Mouse (Mus musculus) sigmoid colon, adult 10 weeks (tissue): ENCODE results near the gene Olfr1475. TPM values are rescaled to one million over a fixed set of nuclear protein-coding genes. Genes with fewer than 3 reads are reported as not detected.

Source experiments
- polyA plus RNA-seq: library from polyadenylated mRNA; stranded (reverse); fragments of 350-450 nt; fragmentation: Illumina TruSeq; extraction: RNeasy Lipid Tissue Mini Kit (QIAGEN cat#74804); gene quantifications from one replicate; pipeline ENCODE4 v1.2.3, GENCODE M21; 2014; ENCODE audit warnings: low read depth, low replicate concordance

Gene Olfr1475
- polyA plus RNA-seq: not detected

GRCm38 (mm10) chr19:13480096-13480495 lies at the start of gene Olfr1475:
Olfr1475 (minus strand) TSS chr19:13480196.

DNA sequence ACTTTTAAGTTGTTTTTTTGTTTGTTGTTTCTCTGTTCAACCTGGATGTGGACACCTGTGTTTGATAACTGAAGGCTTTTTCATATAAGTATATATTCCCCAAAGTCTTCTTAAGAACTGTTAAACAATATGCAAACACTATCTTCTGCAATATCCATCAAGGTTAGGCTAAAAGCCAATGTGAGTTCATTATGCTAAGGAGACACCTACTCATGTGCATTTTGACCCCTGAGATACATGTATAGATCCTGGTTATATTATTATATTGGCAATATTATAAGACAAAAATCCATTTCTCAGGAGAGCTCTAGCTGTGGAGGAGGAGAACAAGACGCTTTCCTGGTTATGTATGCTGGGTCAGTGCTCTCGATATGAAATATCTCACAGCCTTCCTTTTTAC lies 47.6 kb upstream of the Olfr1475 start, which contains the start of gene Olfr1480:
Gene Olfr1480, plus strand, starts transcription at position 301 of the 400 bp plus-strand sequence.

GRCm38 (mm10) chr19:13500246-13500645 lies 20.2 kb upstream of the Olfr1475 start, which contains the start of gene Olfr1477:
Olfr1477 (plus strand) TSS chr19:13500546.

DNA sequence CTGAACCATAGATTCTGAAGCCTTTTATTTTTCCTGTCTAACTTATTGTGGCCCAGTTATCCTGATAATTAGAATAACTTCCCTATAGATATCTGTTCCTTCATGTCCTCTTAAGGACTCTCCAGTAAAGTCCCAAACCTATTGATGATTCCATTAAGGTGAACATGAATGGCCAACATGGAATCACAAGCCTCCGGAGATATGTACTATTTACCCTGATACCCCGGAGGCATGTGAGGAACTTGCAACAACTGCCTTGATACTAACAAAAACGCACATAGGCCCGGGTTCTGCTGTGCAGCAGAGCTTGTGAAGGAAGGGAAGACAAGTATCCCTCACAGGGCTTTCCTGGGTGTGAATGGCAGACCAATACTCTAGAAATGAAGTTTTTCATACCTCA lies 10.7 kb downstream of the Olfr1475 start, which contains the start of gene Olfr1474:
Gene Olfr1474, plus strand, starts transcription at position 301 of the 400 bp plus-strand sequence.

DNA sequence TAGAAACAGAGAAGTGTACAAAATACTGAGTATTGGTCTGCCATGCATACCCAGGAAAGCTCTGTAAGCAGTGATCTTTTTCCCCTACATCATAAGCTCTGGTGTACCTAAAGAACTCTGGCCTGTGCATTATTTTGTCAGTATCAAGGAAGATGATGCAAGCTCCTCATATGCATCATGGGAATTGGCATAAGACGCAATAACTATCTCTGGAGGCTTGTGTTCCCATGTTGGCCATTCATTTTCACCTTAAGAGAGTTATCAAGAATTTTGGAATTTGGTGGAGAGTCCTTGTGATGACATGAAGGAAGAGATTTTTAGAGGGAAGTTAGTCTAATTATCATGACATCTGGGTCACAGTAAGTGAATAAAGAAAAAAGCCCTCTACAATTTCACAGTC lies 24.0 kb downstream of the Olfr1475 start, which contains the start of gene Olfr1472:
Gene Olfr1472, minus strand, starts transcription at position 101 of the 400 bp plus-strand sequence.

DNA sequence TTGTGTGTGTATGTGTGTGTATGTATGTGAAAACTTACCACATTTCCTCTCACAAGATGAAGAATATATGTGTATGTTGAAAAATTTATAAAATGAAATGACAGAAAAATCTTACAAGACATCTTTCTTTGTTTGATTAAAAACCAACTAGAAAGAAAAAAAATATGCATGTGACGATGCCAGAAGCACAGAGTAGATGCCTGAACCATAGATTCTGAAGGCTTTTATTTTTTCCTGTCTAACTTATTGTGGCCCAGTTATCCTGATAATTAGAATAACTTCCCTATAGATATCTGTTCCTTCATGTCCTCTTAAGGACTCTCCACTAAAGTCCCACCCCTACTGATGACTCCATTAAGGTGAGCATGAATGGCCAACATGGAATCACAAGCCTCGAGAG lies 36.9 kb downstream of the Olfr1475 start, which contains the start of gene Olfr1471:
Gene Olfr1471, plus strand, starts transcription at position 301 of the 400 bp plus-strand sequence.

Other genes starting within 250 kb of the Olfr1475 start
- gene Olfr1463, start 248.9 kb downstream of the Olfr1475 start, polyA plus RNA-seq: not detected
- not detected for gene Olfr1465, start 164.7 kb downstream of the Olfr1475 start, polyA plus RNA-seq
- not detected for gene Olfr1466, start 141.3 kb downstream of the Olfr1475 start, polyA plus RNA-seq
- not detected for gene Olfr1467, start 118.0 kb downstream of the Olfr1475 start, polyA plus RNA-seq
- gene Olfr1469, start 72.3 kb downstream of the Olfr1475 start, polyA plus RNA-seq: not detected
- not detected for gene Olfr1471, start 36.8 kb downstream of the Olfr1475 start, polyA plus RNA-seq
- not detected for gene Olfr1472, start 24.1 kb downstream of the Olfr1475 start, polyA plus RNA-seq
- gene Olfr1474, start 10.6 kb downstream of the Olfr1475 start, polyA plus RNA-seq: not detected
- gene Olfr1477, start 20.4 kb upstream of the Olfr1475 start, polyA plus RNA-seq: not detected
- not detected for gene Olfr1480, start 47.7 kb upstream of the Olfr1475 start, polyA plus RNA-seq
- not detected for gene Olfr1484, start 103.3 kb upstream of the Olfr1475 start, polyA plus RNA-seq
- not detected for gene Olfr1487, start 137.2 kb upstream of the Olfr1475 start, polyA plus RNA-seq
- gene Olfr1489, start 151.4 kb upstream of the Olfr1475 start, polyA plus RNA-seq: not detected
- gene Olfr1490, start 170.9 kb upstream of the Olfr1475 start, polyA plus RNA-seq: not detected
- not detected for gene Olfr1491, start 217.1 kb upstream of the Olfr1475 start, polyA plus RNA-seq
- not detected for gene Olfr1493-ps1, start 243.1 kb upstream of the Olfr1475 start, polyA plus RNA-seq